Mouse (Mus musculus) lung, postnatal 0 days (tissue): ENCODE data around the gene Abtb2. TPM values are rescaled to one million over a fixed set of nuclear protein-coding genes. Genes with fewer than 3 reads are reported as not detected.

Source experiments
- ATAC-seq: fragments of 200-750 bp; cut with Nextera tagmentation; 2 replicates; pipeline ENCODE4 v1.8.0; 2017; ENCODE audit warnings: moderate library complexity
- DNase-seq: peaks from one replicate; pipeline ENCODE4 v3.0.0-alpha.2; 2016; ENCODE audit warnings: low spot score
- H3K27ac ChIP-seq: fragments of 300-500 bp; sonication (generic); 2 replicates; pipeline ENCODE4 v1.5.1; 2014; ENCODE audit warnings: antibody characterized with exemption, mild to moderate bottlenecking, low read length, mixed read lengths
- H3K27me3 ChIP-seq: fragments of 300-500 bp; sonication (generic); replicated peaks from 2 replicates; pipeline ENCODE4 v1.6.1; 2014; ENCODE audit warnings: low read length, mixed read lengths; ENCODE audit not compliant: insufficient read depth
- H3K36me3 ChIP-seq: fragments of 300-500 bp; sonication (generic); 2 replicates; pipeline ENCODE4 v1.6.1; 2014; ENCODE audit warnings: low read length, mixed read lengths; ENCODE audit not compliant: insufficient read depth
- H3K4me1 ChIP-seq: fragments of 300-500 bp; sonication (generic); 2 replicates; pipeline ENCODE4 v1.6.1; 2014; ENCODE audit warnings: antibody characterized with exemption, low read depth, low read length, mixed read lengths; ENCODE audit not compliant: insufficient read depth
- H3K4me2 ChIP-seq: fragments of 300-500 bp; sonication (generic); replicated peaks from 2 replicates; pipeline ENCODE4 v1.6.1; 2014; ENCODE audit warnings: low read depth, mild to moderate bottlenecking, low read length, moderate library complexity, mixed read lengths
- H3K4me3 ChIP-seq: fragments of 300-500 bp; sonication (generic); 2 replicates; pipeline ENCODE4 v1.5.1; 2014; ENCODE audit warnings: low read depth, low read length
- H3K9ac ChIP-seq: fragments of 300-500 bp; sonication (generic); replicated peaks from 2 replicates; pipeline ENCODE4 v1.6.1; 2014; ENCODE audit warnings: low read depth, mild to moderate bottlenecking
- H3K9me3 ChIP-seq: fragments of 300-500 bp; sonication (generic); 2 replicates; pipeline ENCODE4 v1.6.1; 2016; ENCODE audit warnings: low read length, mixed read lengths
- CTCF ChIP-seq: IDR thresholded peaks from 2 replicates; pipeline ENCODE4 v1.5.1; 2016; ENCODE audit warnings: antibody characterized with exemption, mild to moderate bottlenecking
- EP300 ChIP-seq: IDR thresholded peaks from 2 replicates; pipeline ENCODE4 v1.6.1; 2016; ENCODE audit warnings: antibody characterized with exemption, mild to moderate bottlenecking, control low read depth
- WGBS: fragments of 180-500 bp; shearing (Covaris S2); extraction: QIAGEN DNeasy Blood & Tissue Kit; methylation state at CpG from one replicate; pipeline ENCODE4 v1.1.7; 2014; 5-methylcytosine and 5-hydroxymethylcytosine counted together
- polyA plus RNA-seq: library from polyadenylated mRNA; unstranded; fragments of >200 nt; fragmentation: Nextera tagmentation; extraction: Ambion mirVana; gene quantifications from 2 replicates; pipeline ENCODE4 v1.2.1, GENCODE M21; 2015

The Abtb2 gene
- polyA plus RNA-seq, 1 experiment from 2014 or later = 3.6 TPM

GRCm38 (mm10) chr2:103607926-103608325 is 41.8 kb downstream of the Abtb2 start:
- Histone ChIP-seq H3K4me1 (no peaks in the 10 kb centered on the region), H3K9me3 (no peaks in the 10 kb centered on the region), H3K4me2 (no peak overlapping the region), H3K27me3 (no peaks in the 10 kb centered on the region), H3K9ac (no peak overlapping the region), H3K27ac (no peak overlapping the region), H3K4me3 (no peak overlapping the region), H3K36me3 (no peaks in the 10 kb centered on the region)
- DNase-seq (peak; percentile 74), ATAC-seq (peak; percentile 90)
- TF ChIP-seq EP300 = no peak
- TF ChIP-seq CTCF = no peak
- WGBS = 47% methylated on average over 10 of the region's 10 CpGs

- H3K36me3 ChIP-seq = no peaks in the 10 kb centered on the region
- no peaks in the 10 kb centered on the region for H3K27me3 ChIP-seq
- no peaks in the 10 kb centered on the region for H3K9me3 ChIP-seq
- H3K27ac ChIP-seq = no peak overlapping the region
- ATAC-seq (no peak), DNase-seq (no peak)
- no peak overlapping the region for H3K9ac ChIP-seq
- H3K4me1 ChIP-seq = no peaks in the 10 kb centered on the region
- no peak overlapping the region for H3K4me2 ChIP-seq
- TF ChIP-seq CTCF (no peak), EP300 (no peak)
- 31% methylated on average over 1 of the region's 1 CpGs for WGBS
- no peak overlapping the region for H3K4me3 ChIP-seq
Observed at GRCm38 (mm10) chr2:103608947-103609346, 42.8 kb downstream of the Abtb2 start.

GRCm38 (mm10) chr2:103609499-103609898 is 43.4 kb downstream of the Abtb2 start:
- 48% methylated on average over 3 of the region's 3 CpGs for WGBS

GRCm38 (mm10) chr2:103610831-103611535 is 44.9 kb downstream of the Abtb2 start:
- no peaks in the 10 kb centered on the region for H3K36me3 ChIP-seq
- H3K4me3 ChIP-seq = no peak overlapping the region
- no peak for DNase-seq
- TF ChIP-seq CTCF (no peak), EP300 (no peak)
- H3K9ac ChIP-seq = no peak overlapping the region
- H3K27me3 ChIP-seq = no peaks in the 10 kb centered on the region
- no peaks in the 10 kb centered on the region for H3K9me3 ChIP-seq
- H3K27ac ChIP-seq = no peak overlapping the region
- H3K4me1 ChIP-seq = no peaks in the 10 kb centered on the region
- H3K4me2 ChIP-seq = no peak overlapping the region
- no peak for ATAC-seq
- WGBS = 96% methylated on average over 8 of the region's 8 CpGs

More at GRCm38 (mm10) chr2:103609499-103609898, 43.4 kb downstream of the Abtb2 start:
- Histone ChIP-seq H3K4me1 (no peaks in the 10 kb centered on the region), H3K27ac (no peak overlapping the region), H3K9ac (no peak overlapping the region), H3K36me3 (no peaks in the 10 kb centered on the region), H3K4me2 (no peak overlapping the region), H3K9me3 (no peaks in the 10 kb centered on the region), H3K27me3 (no peaks in the 10 kb centered on the region), H3K4me3 (no peak overlapping the region)
- TF ChIP-seq EP300 = no peak
- no peak for TF ChIP-seq CTCF
- DNase-seq (no peak), ATAC-seq (no peak)

- 54% methylated on average over 3 of the region's 3 CpGs for whole genome bisulfite sequencing
- H3K27ac ChIP-seq = no peak overlapping the region
- H3K27me3 ChIP-seq = no peaks in the 10 kb centered on the region
- no peaks in the 10 kb centered on the region for H3K36me3 ChIP-seq
- no peak overlapping the region for H3K4me3 ChIP-seq
- H3K4me1 ChIP-seq = no peaks in the 10 kb centered on the region
- DNase-seq = no peak
- ATAC-seq = no peak
- H3K4me2 ChIP-seq = no peak overlapping the region
- TF ChIP-seq CTCF (no peak), EP300 (no peak)
- H3K9ac ChIP-seq = no peak overlapping the region
- H3K9me3 ChIP-seq = no peaks in the 10 kb centered on the region
Observed at GRCm38 (mm10) chr2:103613865-103614264, 47.8 kb downstream of the Abtb2 start.

GRCm38 (mm10) chr2:103615028-103615427 is 48.9 kb downstream of the Abtb2 start:
- H3K9ac ChIP-seq = no peak overlapping the region
- no peak overlapping the region for H3K27ac ChIP-seq
- no peak for ATAC-seq
- WGBS = 87% methylated on average over 5 of the region's 5 CpGs
- no peak for TF ChIP-seq EP300
- TF ChIP-seq CTCF = no peak
- no peak for DNase-seq
- no peaks in the 10 kb centered on the region for H3K27me3 ChIP-seq
- H3K36me3 ChIP-seq = no peaks in the 10 kb centered on the region
- H3K9me3 ChIP-seq = no peaks in the 10 kb centered on the region
- H3K4me1 ChIP-seq = no peaks in the 10 kb centered on the region
- H3K4me2 ChIP-seq = no peak overlapping the region
- H3K4me3 ChIP-seq = no peak overlapping the region

- DNase-seq = no peak
- no peaks in the 10 kb centered on the region for H3K4me1 ChIP-seq
- H3K4me2 ChIP-seq = no peak overlapping the region
- no peaks in the 10 kb centered on the region for H3K27me3 ChIP-seq
- no peaks in the 10 kb centered on the region for H3K36me3 ChIP-seq
- no peak for ATAC-seq
- no peaks in the 10 kb centered on the region for H3K9me3 ChIP-seq
- no peak overlapping the region for H3K4me3 ChIP-seq
- no peak overlapping the region for H3K27ac ChIP-seq
- no peak for TF ChIP-seq CTCF
- H3K9ac ChIP-seq = no peak overlapping the region
Observed at GRCm38 (mm10) chr2:103618407-103618806, 52.3 kb downstream of the Abtb2 start.
